Mouse (Mus musculus): ENCODE measurements around the gene Fmnl2.

Gene Fmnl2

DNA sequence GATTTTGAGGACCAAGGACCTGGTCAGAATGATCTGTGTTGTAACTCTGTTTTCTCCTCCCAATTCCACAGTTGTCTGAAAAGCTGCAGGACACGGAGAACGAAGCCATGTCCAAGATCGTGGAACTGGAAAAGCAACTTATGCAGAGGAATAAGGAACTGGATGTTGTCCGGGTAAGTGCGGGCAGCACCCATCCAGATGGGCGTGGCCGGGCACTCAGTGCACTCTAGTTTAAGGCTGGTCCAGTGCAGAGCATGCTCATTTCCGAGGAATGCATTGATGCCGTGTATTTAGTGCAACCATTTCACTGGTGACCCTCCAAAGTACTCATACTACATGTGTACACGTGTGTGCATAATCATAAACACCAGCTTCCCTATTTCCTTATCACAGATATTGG, 247.7 kb downstream of the Fmnl2 start:
- DNase-seq (ENCODE audit: extremely low spot score): no peak

GRCm38 (mm10) chr2:53106056-53106455, 248.4 kb downstream of the Fmnl2 start:
- DNase-seq (ENCODE audit: extremely low spot score): no peak

DNA sequence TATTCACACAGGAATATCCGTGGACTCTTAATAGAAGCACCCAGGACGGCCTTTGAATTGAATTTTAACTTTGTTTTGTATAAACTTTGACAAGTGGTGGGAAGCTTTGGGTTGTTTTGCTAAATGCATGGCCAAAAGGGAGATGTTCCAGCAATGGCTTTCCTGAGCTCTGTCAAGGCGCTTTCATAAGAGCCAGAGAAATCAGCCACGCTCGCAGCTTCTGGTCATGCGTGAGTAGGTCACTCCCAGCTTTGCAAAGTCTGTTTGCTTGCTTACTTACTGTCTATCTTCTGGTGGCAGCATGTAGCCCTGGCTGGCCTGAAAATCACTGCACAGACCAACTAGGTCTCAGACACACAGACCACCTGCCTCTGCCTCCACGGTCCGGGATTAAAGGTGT, 248.8 kb downstream of the Fmnl2 start:
- no peak for DNase-seq (ENCODE audit: extremely low spot score)

- no peak for DNase-seq (ENCODE audit: extremely low spot score)
These were observed 250.9 kb downstream of the Fmnl2 start for GRCm38 (mm10) chr2:53108547-53108946.

DNA sequence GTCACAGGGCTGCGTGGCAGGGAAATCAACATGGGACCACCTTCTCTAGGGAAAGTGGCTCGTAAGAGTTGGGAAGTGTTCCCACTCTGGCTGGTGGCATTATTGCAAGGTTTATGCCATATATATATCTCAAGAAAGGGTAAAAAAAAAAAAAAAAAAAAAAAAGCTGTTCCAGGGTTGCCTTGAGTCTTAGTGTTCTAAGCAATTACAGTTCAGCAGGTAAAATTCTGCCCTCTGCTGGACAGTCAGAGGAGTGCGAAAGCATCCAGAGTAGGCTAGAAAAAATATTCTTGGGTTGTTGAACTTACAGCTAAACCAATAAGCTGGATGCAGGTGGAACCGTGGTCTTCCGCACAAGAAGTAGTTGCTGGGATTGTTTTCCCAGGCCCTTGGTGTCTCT, 264.1 kb downstream of the Fmnl2 start:
- DNase-seq (ENCODE audit: extremely low spot score): peak; percentile 21

- no peak for DNase-seq (ENCODE audit: extremely low spot score)
These were observed 268.3 kb downstream of the Fmnl2 start for GRCm38 (mm10) chr2:53125998-53126397.

DNA sequence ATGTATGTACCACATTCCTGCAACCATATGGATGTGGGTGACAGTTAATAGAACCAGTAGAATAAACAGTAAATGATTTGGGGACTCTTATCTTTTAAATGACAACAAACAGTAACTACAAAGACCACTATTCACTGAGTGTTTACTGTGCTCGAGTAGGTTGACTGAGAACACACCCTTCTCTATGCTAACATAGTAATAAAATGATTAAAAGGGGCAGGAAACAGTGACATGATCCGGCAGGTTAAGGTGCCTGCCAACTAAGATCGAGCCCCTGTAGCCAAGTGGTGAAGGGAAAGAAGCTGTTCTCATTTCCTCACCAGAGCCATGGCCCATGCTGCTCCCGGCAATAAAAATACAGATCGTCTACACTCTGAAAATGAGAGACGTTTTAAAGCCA, 271.4 kb downstream of the Fmnl2 start:
- no peak for DNase-seq (ENCODE audit: extremely low spot score)

GRCm38 (mm10) chr2:53131567-53131966, 273.9 kb downstream of the Fmnl2 start:
- DNase-seq (ENCODE audit: extremely low spot score): no peak

- DNase-seq (ENCODE audit: extremely low spot score): no peak
These were observed 289.2 kb downstream of the Fmnl2 start for GRCm38 (mm10) chr2:53146852-53147251.

DNA sequence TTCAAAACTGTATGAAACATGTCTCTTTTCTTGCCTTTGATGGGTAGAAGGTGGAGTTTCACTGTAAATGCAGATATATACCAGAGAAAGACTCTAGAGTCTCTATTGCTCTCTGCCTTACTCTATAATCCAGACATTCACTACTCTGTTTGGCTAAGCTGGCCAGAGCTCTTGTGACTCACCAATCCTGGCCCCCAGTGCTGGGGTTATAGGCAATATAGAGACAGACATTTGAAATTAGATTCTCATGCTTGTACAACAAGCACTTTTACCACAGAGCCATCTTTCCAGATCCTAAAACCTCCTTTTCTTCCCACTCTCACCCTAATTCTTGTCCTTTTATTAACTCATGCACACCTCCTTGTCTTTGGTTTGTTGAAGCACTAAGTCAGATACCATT, 316.3 kb downstream of the Fmnl2 start:
- DNase-seq (ENCODE audit: extremely low spot score): no peak

GRCm38 (mm10) chr2:53178966-53179365, 321.3 kb downstream of the Fmnl2 start:
- no peak for DNase-seq (ENCODE audit: extremely low spot score)

DNA sequence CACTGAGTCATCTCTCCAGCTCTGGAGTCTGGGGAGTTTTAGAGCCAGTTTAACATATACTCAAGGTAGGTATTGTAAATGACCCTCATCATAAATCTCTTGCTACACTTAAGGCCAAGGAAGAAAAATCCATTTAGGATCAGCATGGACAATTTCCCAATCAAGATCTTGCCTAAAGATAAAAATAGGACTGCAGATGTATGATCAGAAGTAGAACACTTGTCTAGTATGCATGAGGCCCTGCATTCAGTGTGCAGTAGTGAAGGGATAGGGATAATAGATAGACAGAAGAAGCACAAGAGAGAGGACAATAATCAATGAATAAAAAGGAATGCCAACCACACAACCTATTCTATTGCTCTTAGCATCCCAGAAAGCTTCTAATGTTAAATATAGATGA, 322.2 kb downstream of the Fmnl2 start:
- DNase-seq (ENCODE audit: extremely low spot score): no peak
